Mouse (Mus musculus) stomach, embryonic 16.5 days (tissue): Measurements from ENCODE around the gene Ctdnep1. TPM values are rescaled to one million over a fixed set of nuclear protein-coding genes. Genes with fewer than 3 reads are reported as not detected.

Experiments used
- ATAC-seq: fragments of 200-750 bp; cut with Nextera tagmentation; 2 replicates; pipeline ENCODE4 v1.8.0; 2017; ENCODE audit warnings: moderate number of reproducible peaks, moderate TSS enrichment; ENCODE audit not compliant: insufficient read depth, low FRiP score
- H3K27ac ChIP-seq: fragments of 300-500 bp; sonication (generic); 2 replicates; pipeline ENCODE4 v1.5.1; 2014; ENCODE audit warnings: low read length
- H3K27me3 ChIP-seq: fragments of 300-500 bp; sonication (generic); 2 replicates; pipeline ENCODE4 v1.6.1; 2014; ENCODE audit warnings: low read length, control low read depth, mixed read lengths; ENCODE audit not compliant: control insufficient read depth, insufficient read depth
- H3K36me3 ChIP-seq: fragments of 300-500 bp; sonication (generic); 2 replicates; pipeline ENCODE4 v1.6.1; 2014; ENCODE audit warnings: low read length; ENCODE audit not compliant: control insufficient read depth, insufficient read depth
- H3K4me1 ChIP-seq: fragments of 300-500 bp; sonication (generic); 2 replicates; pipeline ENCODE4 v1.6.1; 2014; ENCODE audit warnings: low read length, control low read depth, mixed read lengths; ENCODE audit not compliant: control insufficient read depth, insufficient read depth
- H3K4me2 ChIP-seq: fragments of 300-500 bp; sonication (generic); 2 replicates; pipeline ENCODE4 v1.6.1; 2014; ENCODE audit warnings: low read depth, low read length, mixed read lengths
- H3K4me3 ChIP-seq: fragments of 300-500 bp; sonication (generic); replicated peaks from 2 replicates; pipeline ENCODE4 v1.5.1; 2014; ENCODE audit warnings: mild to moderate bottlenecking, low read length
- H3K9ac ChIP-seq: fragments of 300-500 bp; sonication (generic); 2 replicates; pipeline ENCODE4 v1.6.1; 2014; ENCODE audit warnings: low read length
- H3K9me3 ChIP-seq: fragments of 300-500 bp; sonication (generic); replicated peaks from 2 replicates; pipeline ENCODE4 v1.6.1; 2016; ENCODE audit warnings: low read length, control low read depth; ENCODE audit not compliant: control insufficient read depth
- whole genome bisulfite sequencing: fragments of 180-500 bp; shearing (Covaris S2); extraction: QIAGEN DNeasy Blood & Tissue Kit; methylation state at CpG from one replicate; pipeline ENCODE4 v1.1.7; 2014; 5-methylcytosine and 5-hydroxymethylcytosine counted together
- polyA plus RNA-seq: library from polyadenylated mRNA; unstranded; fragments of >200 nt; fragmentation: Nextera tagmentation; extraction: Ambion mirVana; gene quantifications from 2 replicates; pipeline ENCODE4 v1.2.1, GENCODE M21; 2015

Gene Ctdnep1
- polyA plus RNA-seq, 1 experiment from 2014 or later, result 17.5 TPM

DNA sequence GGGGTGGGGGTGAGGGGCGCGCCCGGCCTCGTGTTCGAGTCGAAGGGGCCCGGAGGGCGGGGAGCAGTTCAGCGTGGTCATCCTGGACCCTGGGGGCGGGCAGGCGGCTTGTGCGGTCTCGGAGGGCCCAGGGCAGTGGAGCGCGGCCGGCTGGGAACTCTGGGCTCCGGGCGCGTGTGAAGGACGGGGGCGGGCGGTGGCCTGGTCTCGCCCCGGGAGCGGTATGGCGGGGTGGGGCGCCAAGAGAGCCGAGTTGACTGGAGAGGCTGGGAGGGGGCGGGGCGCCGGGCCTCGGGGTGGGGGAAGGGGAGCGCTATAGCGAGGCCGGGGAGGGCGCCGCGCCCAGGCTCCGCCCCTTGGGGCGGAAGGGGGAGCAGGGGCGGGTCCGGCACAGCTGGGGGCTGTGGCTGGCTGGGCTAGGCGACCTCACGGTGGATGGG lies 16.1 kb downstream of the Ctdnep1 start:
- Histone ChIP-seq H3K4me3 (peak overlapping the region; percentile 75), H3K36me3 (peaks cover 16% of the 10 kb centered on the region), H3K27ac (peak overlapping the region; percentile 99), H3K4me2 (peak overlapping the region; percentile 58), H3K9ac (peak overlapping the region; percentile 89), H3K27me3 (no peaks in the 10 kb centered on the region), H3K9me3 (no peaks in the 10 kb centered on the region), H3K4me1 (peaks cover 35% of the 10 kb centered on the region)
- WGBS, result under 1% methylated on average over 43 of the region's 44 CpGs
- peak; percentile 62 for ATAC-seq

DNA sequence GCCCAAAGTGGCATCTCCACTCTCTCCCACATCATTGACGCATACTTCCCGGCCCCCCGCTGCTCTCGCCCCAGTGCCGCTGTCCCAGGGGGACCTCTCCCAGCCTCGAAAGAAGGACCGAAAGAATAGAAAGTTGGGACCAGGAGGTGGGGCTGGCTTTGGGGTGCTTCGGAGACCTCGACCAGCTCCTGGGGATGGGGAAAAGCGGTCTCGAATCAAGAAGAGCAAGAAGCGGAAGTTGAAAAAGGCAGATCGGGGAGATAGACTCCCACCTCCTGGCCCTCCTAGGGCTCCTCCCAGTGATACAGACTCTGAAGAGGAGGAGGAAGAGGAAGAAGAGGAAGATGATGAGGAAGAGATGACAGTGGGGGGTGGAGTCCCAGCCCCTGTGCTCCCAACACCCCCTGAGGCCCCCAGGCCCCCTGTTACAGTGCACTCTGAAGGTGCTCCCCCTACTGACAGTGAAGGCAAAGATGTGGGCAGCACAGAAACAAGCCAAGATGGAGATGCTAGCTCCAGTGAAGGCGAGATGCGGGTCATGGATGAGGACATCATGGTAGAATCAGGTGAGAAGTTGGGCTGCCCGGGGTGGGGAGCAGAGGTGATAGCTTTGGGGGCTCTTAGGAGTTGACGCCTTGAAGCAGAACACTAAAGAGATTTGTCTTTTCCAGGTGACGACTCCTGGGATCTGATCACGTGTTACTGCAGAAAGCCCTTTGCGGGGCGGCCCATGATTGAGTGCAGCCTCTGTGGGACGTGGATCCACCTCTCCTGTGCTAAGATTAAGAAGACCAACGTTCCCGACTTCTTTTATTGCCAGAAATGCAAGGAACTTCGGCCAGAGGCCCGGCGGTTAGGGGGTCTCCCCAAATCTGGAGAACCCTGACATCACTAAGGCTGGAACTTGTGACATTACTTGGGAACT lies 17.9 kb downstream of the Ctdnep1 start:
- Histone ChIP-seq H3K9ac (no peak overlapping the region), H3K4me1 (peaks cover 34% of the 10 kb centered on the region), H3K36me3 (peaks cover 16% of the 10 kb centered on the region), H3K27ac (no peak overlapping the region), H3K27me3 (no peaks in the 10 kb centered on the region), H3K4me3 (no peak overlapping the region), H3K4me2 (no peak overlapping the region), H3K9me3 (no peaks in the 10 kb centered on the region)
- no peak for ATAC-seq
- 91% methylated on average over 27 of the region's 27 CpGs for WGBS

DNA sequence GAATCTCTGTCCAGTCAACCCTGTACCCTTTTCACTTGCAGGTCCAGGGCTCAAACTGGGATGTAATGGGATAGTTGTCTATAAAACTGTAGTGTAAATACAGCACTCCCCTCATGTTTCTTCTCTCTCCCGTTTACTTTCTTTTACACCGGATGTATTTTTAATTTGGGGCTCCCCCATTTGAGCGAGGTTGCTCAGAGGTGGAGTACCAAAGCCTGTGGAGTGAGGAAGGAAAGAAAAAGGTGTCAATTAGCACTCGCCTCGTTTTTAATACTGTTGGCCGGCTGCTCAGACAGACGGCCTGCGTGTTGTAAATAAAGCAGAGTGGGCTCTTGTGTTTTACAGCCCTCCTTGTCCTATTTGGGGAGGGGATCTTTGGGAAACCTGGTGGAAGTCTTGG lies 18.7 kb downstream of the Ctdnep1 start:
- Histone ChIP-seq H3K27me3 (no peaks in the 10 kb centered on the region), H3K4me3 (0 out of 2 replicates have a peak overlapping the region, but pooled peaks have one; percentile 72), H3K36me3 (peaks cover 8% of the 10 kb centered on the region), H3K4me2 (no peak overlapping the region), H3K27ac (peak overlapping the region; percentile 55), H3K9me3 (no peaks in the 10 kb centered on the region), H3K9ac (no peak overlapping the region), H3K4me1 (peaks cover 31% of the 10 kb centered on the region)
- 81% methylated on average over 8 of the region's 8 CpGs for WGBS
- ATAC-seq, result no peak

DNA sequence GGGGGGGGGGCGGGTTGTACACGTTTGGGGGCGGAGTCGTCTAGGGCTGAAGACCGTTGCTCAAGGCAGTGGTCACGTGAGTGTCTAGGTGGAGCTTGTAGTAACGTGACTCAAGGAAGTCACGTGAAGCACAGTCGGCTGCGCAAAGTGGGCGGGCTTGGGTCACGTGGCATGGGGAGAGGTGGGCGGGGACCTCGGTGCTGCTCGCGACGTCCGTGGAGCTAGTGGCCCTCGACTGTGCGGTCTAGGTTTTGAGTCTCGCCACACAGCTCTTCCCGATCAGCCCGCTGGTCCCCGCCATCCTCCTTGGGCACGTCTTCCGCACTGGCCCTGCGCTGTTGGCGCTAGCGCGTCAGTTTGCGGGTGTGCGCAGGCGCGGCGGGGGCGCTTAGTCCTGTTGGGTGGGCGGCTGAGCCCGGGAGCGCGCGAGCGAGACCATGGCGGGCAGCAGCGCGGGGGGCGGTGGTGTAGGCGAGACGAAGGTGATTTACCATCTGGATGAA lies 19.5 kb downstream of the Ctdnep1 start, which contains the start of gene Dvl2:
Gene Dvl2, plus strand, starts transcription at position 200 of the 503 bp plus-strand sequence.
- Histone ChIP-seq H3K9me3 (no peaks in the 10 kb centered on the region), H3K36me3 (0 out of 2 replicates have a peak, but pooled peaks cover 7% of the 10 kb centered on the region), H3K4me2 (peak within 1 kb of the TSS; percentile 90), H3K4me3 (peak within 1 kb of the TSS; percentile 72), H3K9ac (peak within 1 kb of the TSS; percentile 90), H3K27me3 (no peaks in the 10 kb centered on the region), H3K27ac (peak within 1 kb of the TSS; percentile 97), H3K4me1 (peaks cover 26% of the 10 kb centered on the region)
- ATAC-seq, result peak; percentile 58
- under 1% methylated on average over 48 of the region's 48 CpGs for WGBS

DNA sequence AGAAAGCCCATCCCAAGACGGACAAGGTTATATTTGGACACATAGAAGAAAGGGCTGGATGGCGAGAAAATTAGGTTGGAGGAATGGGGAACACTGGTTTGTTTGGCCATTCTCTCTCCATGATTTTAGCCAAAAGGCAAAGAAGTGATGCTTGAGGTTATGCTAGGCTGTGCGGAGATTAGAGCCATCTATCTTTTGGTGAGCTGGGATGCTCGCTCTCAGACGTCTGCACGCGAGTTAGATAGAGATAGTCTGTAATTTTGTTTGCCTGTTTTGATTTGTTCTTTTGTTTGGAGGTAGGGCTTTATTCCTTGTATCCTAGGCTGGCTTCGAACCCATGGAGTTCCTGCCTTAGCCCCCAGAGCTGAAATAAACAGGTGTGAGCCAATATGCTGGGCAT lies 20.2 kb downstream of the Ctdnep1 start:
- H3K4me2 ChIP-seq, result peak overlapping the region; percentile 90
- peak overlapping the region; percentile 90 for H3K9ac ChIP-seq
- H3K36me3 ChIP-seq, result peaks cover 7% of the 10 kb centered on the region; the same call in 1 of the 2 replicates
- H3K9me3 ChIP-seq, result no peaks in the 10 kb centered on the region
- H3K27ac ChIP-seq, result peak overlapping the region; percentile 97
- WGBS, result 6% methylated on average over 8 of the region's 8 CpGs
- ATAC-seq, result no peak
- peak overlapping the region; percentile 72 for H3K4me3 ChIP-seq
- H3K27me3 ChIP-seq, result no peaks in the 10 kb centered on the region
- H3K4me1 ChIP-seq, result peaks cover 26% of the 10 kb centered on the region

DNA sequence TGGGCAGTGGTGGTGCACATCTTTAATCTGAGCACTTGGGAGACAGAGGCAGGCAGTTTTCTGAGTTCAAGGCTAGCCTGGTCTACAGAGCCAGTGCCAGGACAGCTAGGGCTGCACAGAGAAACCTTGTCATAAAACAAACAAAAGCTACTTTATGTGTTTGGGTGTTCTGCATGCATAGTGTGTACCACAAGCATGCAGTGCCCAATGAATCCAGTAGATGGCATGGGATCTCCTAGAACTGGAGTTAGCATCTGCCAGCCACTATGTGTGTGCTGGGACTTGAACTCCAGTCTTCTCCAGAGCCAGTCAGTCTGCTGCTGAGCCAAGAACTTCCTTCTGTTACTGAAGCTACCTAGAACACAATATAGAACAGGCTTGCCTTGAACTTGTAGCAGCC lies 20.9 kb downstream of the Ctdnep1 start:
- no peak for ATAC-seq
- H3K4me2 ChIP-seq, result peak overlapping the region; percentile 90
- 0 out of 2 replicates have a peak overlapping the region, but pooled peaks have one; percentile 32 for H3K9ac ChIP-seq
- H3K9me3 ChIP-seq, result no peaks in the 10 kb centered on the region
- H3K27me3 ChIP-seq, result no peaks in the 10 kb centered on the region
- H3K27ac ChIP-seq, result no peak overlapping the region
- H3K4me1 ChIP-seq, result peaks cover 26% of the 10 kb centered on the region
- H3K4me3 ChIP-seq, result peak overlapping the region; percentile 72
- H3K36me3 ChIP-seq, result peaks cover 7% of the 10 kb centered on the region; the same call in 1 of the 2 replicates

DNA sequence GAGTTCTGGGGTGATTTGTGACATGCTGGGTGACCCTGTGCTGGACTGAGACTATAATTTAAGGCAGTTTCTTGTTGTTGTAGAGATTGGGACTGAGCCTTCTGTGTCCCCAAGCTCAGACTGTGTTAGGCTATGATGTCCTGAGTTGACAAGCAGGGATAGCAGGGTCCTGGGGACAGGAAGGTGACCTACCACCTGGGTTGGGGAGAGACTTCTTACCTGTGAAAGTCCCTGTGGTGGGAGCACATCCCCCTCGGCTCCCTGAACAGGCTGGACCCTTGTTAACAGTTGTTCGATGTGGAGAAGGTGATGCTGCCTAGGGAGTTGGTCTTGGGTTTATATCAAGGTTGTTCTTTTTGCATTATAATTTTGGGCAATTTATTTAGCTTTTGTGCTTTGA lies 21.5 kb downstream of the Ctdnep1 start:
- H3K4me1 ChIP-seq, result peaks cover 26% of the 10 kb centered on the region
- WGBS, result 80% methylated on average over 2 of the region's 2 CpGs
- H3K27me3 ChIP-seq, result no peaks in the 10 kb centered on the region
- no peak overlapping the region for H3K27ac ChIP-seq
- 0 out of 2 replicates have a peak overlapping the region, but pooled peaks have one; percentile 72 for H3K4me3 ChIP-seq
- ATAC-seq, result no peak
- H3K9me3 ChIP-seq, result no peaks in the 10 kb centered on the region
- H3K4me2 ChIP-seq, result peak overlapping the region; percentile 90; the same call in 1 of the 2 replicates
- 0 out of 2 replicates have a peak overlapping the region, but pooled peaks have one; percentile 32 for H3K9ac ChIP-seq
- H3K36me3 ChIP-seq, result peaks cover 10% of the 10 kb centered on the region

DNA sequence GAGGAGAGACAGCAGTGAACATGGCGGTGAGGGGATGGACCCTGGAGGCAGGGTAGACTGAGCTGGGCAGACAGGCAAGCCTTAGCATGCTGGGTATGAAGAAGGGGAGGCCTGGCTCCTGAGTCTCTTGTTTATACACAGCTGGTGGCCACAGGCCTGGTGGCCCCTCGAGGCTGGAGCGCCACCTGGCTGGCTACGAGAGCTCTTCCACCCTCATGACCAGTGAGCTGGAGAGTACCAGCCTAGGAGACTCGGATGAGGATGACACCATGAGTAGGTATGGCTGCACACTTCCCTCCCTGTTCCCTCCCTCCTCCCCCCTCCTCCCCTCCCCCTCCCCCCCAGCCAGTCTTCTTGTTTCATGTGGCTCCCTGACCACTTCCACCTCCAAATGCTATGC lies 24.6 kb downstream of the Ctdnep1 start:
- Histone ChIP-seq H3K27ac (no peak overlapping the region), H3K27me3 (no peaks in the 10 kb centered on the region), H3K4me3 (no peak overlapping the region), H3K4me2 (no peak overlapping the region), H3K9me3 (no peaks in the 10 kb centered on the region), H3K36me3 (peaks cover 11% of the 10 kb centered on the region), H3K9ac (no peak overlapping the region), H3K4me1 (peaks cover 18% of the 10 kb centered on the region; the same call in 1 of the 2 replicates)
- no peak for ATAC-seq
- 58% methylated on average over 5 of the region's 5 CpGs for WGBS

DNA sequence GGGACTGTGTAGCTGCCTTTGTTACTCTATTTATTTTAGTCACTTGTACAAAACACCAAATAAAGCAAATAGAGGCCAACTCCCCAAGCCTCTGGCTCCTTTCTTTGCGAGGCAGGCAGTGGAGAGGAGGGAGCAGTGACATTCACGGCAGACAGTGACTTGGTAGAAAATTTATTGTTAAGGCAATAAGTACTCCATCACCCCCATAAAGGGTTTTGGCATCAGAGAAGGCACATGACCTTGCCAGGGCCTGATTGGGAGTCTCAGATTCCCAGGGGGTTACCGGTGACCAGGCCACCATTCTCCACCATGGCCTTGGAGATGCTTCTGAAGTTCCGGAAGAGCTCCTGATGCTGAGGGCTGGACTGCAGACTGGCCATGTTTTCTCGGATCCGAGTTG lies 29.1 kb downstream of the Ctdnep1 start:
- ATAC-seq, result no peak
- H3K27ac ChIP-seq, result no peak overlapping the region
- peaks cover 5% of the 10 kb centered on the region for H3K4me1 ChIP-seq
- H3K27me3 ChIP-seq, result no peaks in the 10 kb centered on the region
- no peak overlapping the region for H3K9ac ChIP-seq
- no peaks in the 10 kb centered on the region for H3K9me3 ChIP-seq
- H3K36me3 ChIP-seq, result peaks cover 27% of the 10 kb centered on the region
- 88% methylated on average over 6 of the region's 6 CpGs for WGBS
- no peak overlapping the region for H3K4me3 ChIP-seq
- H3K4me2 ChIP-seq, result no peak overlapping the region
